Mouse (Mus musculus): ENCODE measurements around the gene Slco6d1. TPM values are rescaled to one million over a fixed set of nuclear protein-coding genes. Genes with fewer than 3 reads are reported as not detected.

Slco6d1 gene
- not detected for polyA plus RNA-seq (2017; shearing (Covaris generic))

DNA sequence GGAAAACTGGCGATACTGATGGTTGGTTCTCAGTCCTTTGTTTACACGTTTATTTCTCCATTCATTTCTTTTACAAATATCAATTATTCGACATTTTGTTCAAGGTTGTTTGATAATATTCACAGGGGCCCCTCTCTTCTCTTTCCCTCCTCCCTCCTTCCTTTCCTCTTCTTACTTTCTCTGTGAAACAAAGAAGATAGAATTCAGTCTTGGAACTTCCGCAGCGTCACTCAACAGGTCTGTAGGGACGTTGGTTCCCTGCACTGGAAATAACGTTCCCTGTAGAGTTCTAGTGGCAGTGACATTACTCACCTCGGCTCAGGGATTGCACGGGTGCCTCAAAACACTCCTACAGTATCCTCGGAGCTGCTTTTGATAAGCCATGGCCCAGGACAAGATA, at the start of gene Slco6d1:
Gene Slco6d1 (plus strand): TSS at position 301 of the 400 bp plus-strand sequence.

